Mouse (Mus musculus) liver, embryonic 14.5 days (tissue): ENCODE measurements around the gene Fam120a. TPM values are rescaled to one million over a fixed set of nuclear protein-coding genes. Genes with fewer than 3 reads are reported as not detected.

Experiments used
- ATAC-seq: fragments of 200-750 bp; cut with Nextera tagmentation; 2 replicates; pipeline ENCODE4 v1.8.0; 2017; ENCODE audit warnings: moderate number of reproducible peaks, mild to moderate bottlenecking, moderate library complexity; ENCODE audit not compliant: insufficient read depth
- DNase-seq, 3 experiments: peaks; one replicate each; pipeline ENCODE4 v3.0.0-alpha.2; 2012 to 2013; ENCODE audit warnings: low read depth in 3 of 3, low spot score in 3 of 3
- H3K27ac ChIP-seq: fragments of 300-500 bp; sonication (generic); 2 replicates; pipeline ENCODE4 v1.5.1; 2014; ENCODE audit warnings: moderate library complexity, mild to moderate bottlenecking, control low read depth, inconsistent platforms
- H3K27me3 ChIP-seq: fragments of 300-500 bp; sonication (generic); 2 replicates; pipeline ENCODE4 v1.6.1; 2014; ENCODE audit warnings: mild to moderate bottlenecking, low read length, moderate library complexity; ENCODE audit not compliant: control insufficient read depth, insufficient read depth
- H3K36me3 ChIP-seq: fragments of 300-500 bp; sonication (generic); replicated peaks from 2 replicates; pipeline ENCODE4 v1.6.1; 2014; ENCODE audit warnings: low read depth; ENCODE audit not compliant: control insufficient read depth, insufficient read depth
- H3K4me1 ChIP-seq, 2 experiments: fragments of 200-500 bp in 1 of 2; fragments of 300-500 bp in 1 of 2; sonication (generic) in 1 of 2; replicated peaks; 2 replicates each; pipeline ENCODE4 v1.6.1; 2012 to 2014; ENCODE audit warnings: antibody characterized with exemption in 1 of 2, inconsistent platforms in 1 of 2, low read length in 1 of 2; ENCODE audit not compliant: control insufficient read depth in 2 of 2, insufficient read depth in 2 of 2
- H3K4me2 ChIP-seq: fragments of 300-500 bp; sonication (generic); 2 replicates; pipeline ENCODE4 v1.6.1; 2014; ENCODE audit warnings: low read depth, mild to moderate bottlenecking, control low read depth, moderate library complexity
- H3K4me3 ChIP-seq, 2 experiments: fragments of 200-500 bp in 1 of 2; fragments of 300-500 bp in 1 of 2; sonication (generic) in 1 of 2; 2 replicates each; pipeline ENCODE4 v1.5.1; 2012 to 2014; ENCODE audit warnings: low read depth in 2 of 2, low read length in 2 of 2, mild to moderate bottlenecking in 2 of 2, control low read depth in 1 of 2, inconsistent platforms in 1 of 2, moderate library complexity in 1 of 2; ENCODE audit not compliant: insufficient read depth in 1 of 2
- H3K9ac ChIP-seq: fragments of 300-500 bp; sonication (generic); replicated peaks from 2 replicates; pipeline ENCODE4 v1.6.1; 2014; ENCODE audit warnings: mild to moderate bottlenecking, control low read depth, moderate library complexity
- H3K9me3 ChIP-seq: fragments of 300-500 bp; sonication (generic); 2 replicates; pipeline ENCODE4 v1.6.1; 2016; ENCODE audit warnings: low read length, mixed read lengths; ENCODE audit not compliant: control insufficient read depth
- CTCF ChIP-seq: IDR thresholded peaks from 2 replicates; pipeline ENCODE4 v1.5.1; 2016; ENCODE audit warnings: antibody characterized with exemption, low read depth, control low read depth
- EP300 ChIP-seq: IDR thresholded peaks from 2 replicates; pipeline ENCODE4 v1.6.1; 2016; ENCODE audit warnings: antibody characterized with exemption, low read depth
- WGBS: fragments of 180-500 bp; shearing (Covaris S2); extraction: QIAGEN DNeasy Blood & Tissue Kit; methylation state at CpG from one replicate; pipeline ENCODE4 v1.1.7; 2014; ENCODE audit not compliant: insufficient replicate concordance; 5-methylcytosine and 5-hydroxymethylcytosine counted together
- polyA plus RNA-seq, 2 experiments: library from polyadenylated mRNA; depleted of rRNA in 1 of 2; stranded (reverse) in 1 of 2; unstranded in 1 of 2; fragments of >200 nt; fragmentation: Nextera tagmentation in 1 of 2; extraction: Ambion mirVana in 1 of 2; gene quantifications; 2 replicates each; pipeline versions ENCODE4 v1.2.1 to v1.2.3; 2012 to 2014

Fam120a gene
- polyA plus RNA-seq, 2 experiments = 19.1 to 37.4 TPM

- ATAC-seq (no peak), DNase-seq (no peak)
- Histone ChIP-seq H3K4me1 (no peaks in the 10 kb centered on the region), H3K36me3 (no peaks in the 10 kb centered on the region), H3K4me3 (no peak overlapping the region), H3K9ac (no peak overlapping the region), H3K9me3 (no peaks in the 10 kb centered on the region), H3K27ac (no peak overlapping the region), H3K27me3 (no peaks in the 10 kb centered on the region), H3K4me2 (no peak overlapping the region)
- no peak for TF ChIP-seq EP300
These were observed 25.1 kb upstream of the Fam120a start for GRCm38 (mm10) chr13:48992914-48993313.

GRCm38 (mm10) chr13:48990138-48990537 lies 22.3 kb upstream of the Fam120a start:
- 72% methylated on average over 2 of the region's 2 CpGs for WGBS

GRCm38 (mm10) chr13:48982482-48983098 lies 14.8 kb upstream of the Fam120a start:
- ATAC-seq = no peak
- H3K4me2 ChIP-seq = no peak overlapping the region
- WGBS = 70% methylated on average over 6 of the region's 6 CpGs
- DNase-seq = no peak
- no peaks in the 10 kb centered on the region for H3K9me3 ChIP-seq
- H3K36me3 ChIP-seq = no peaks in the 10 kb centered on the region
- H3K27me3 ChIP-seq = no peaks in the 10 kb centered on the region
- peaks cover 0 to 4% of the 10 kb centered on the region in 2 experiments; a peak in 1 of 4 replicates for H3K4me1 ChIP-seq
- no peak overlapping the region for H3K4me3 ChIP-seq
- H3K9ac ChIP-seq = no peak overlapping the region
- H3K27ac ChIP-seq = no peak overlapping the region
- TF ChIP-seq EP300 = no peak
- TF ChIP-seq CTCF = no peak

More at GRCm38 (mm10) chr13:48990138-48990537, 22.3 kb upstream of the Fam120a start:
- Histone ChIP-seq H3K4me1 (no peaks in the 10 kb centered on the region), H3K9ac (no peak overlapping the region), H3K4me3 (no peak overlapping the region), H3K36me3 (no peaks in the 10 kb centered on the region), H3K27me3 (no peaks in the 10 kb centered on the region), H3K4me2 (no peak overlapping the region), H3K27ac (no peak overlapping the region), H3K9me3 (no peaks in the 10 kb centered on the region)
- ATAC-seq (no peak), DNase-seq (no peak)
- TF ChIP-seq CTCF = no peak
- no peak for TF ChIP-seq EP300

DNA sequence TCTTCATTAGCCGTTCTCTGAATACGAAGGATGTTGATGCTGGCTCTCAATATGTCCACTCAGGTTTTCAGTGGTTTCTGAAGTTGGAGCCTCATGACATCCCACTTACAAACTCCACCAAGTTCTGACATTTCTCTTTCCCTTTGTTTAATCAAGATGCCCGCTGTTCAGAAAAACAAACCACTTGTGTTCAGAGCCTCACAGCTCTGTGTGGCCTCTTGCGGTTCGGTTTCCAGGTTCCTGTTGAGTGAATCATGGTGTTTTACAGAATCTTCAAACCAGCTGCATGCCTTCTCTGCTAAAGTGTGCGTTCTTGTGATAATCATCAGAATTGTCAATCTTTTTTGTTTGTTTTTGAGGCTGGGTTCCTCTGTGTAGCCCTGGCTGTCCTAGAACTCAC lies 11.3 kb upstream of the Fam120a start:
- ATAC-seq (no peak), DNase-seq (no peak)
- H3K9me3 ChIP-seq = no peaks in the 10 kb centered on the region
- no peak overlapping the region for H3K27ac ChIP-seq
- no peak overlapping the region for H3K4me3 ChIP-seq
- peaks cover 0 to 4% of the 10 kb centered on the region in 2 experiments; a peak in 1 of 4 replicates for H3K4me1 ChIP-seq
- no peak for TF ChIP-seq EP300
- TF ChIP-seq CTCF = no peak
- H3K4me2 ChIP-seq = no peak overlapping the region
- no peaks in the 10 kb centered on the region for H3K36me3 ChIP-seq
- no peaks in the 10 kb centered on the region for H3K27me3 ChIP-seq
- no peak overlapping the region for H3K9ac ChIP-seq
- 66% methylated on average over 6 of the region's 6 CpGs for WGBS

DNA sequence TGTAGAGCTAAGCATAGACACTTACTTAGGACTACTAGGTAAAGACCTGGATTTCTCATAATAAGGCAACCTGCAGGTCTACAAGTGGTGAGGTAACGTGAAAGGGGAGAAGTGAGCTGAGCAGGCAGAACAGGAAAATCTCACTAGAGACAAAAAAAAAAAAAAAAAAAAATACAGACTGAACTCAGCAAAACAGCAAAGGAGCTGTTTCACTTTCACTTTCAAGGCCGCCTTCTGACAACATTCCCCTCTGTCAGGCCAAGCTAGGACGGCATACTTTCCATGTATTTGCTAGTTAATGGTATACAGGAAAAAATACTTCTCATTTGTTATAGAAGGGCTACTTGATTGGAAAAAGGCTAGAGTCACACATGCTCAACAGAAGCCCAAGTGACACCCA lies 10.0 kb upstream of the Fam120a start:
- DNase-seq (no peak), ATAC-seq (no peak)
- Histone ChIP-seq H3K4me3 (no peak overlapping the region), H3K36me3 (no peaks in the 10 kb centered on the region), H3K9ac (no peak overlapping the region), H3K27me3 (no peaks in the 10 kb centered on the region), H3K9me3 (no peaks in the 10 kb centered on the region), H3K27ac (no peak overlapping the region), H3K4me1 (peaks cover 0 to 4% of the 10 kb centered on the region in 2 experiments; a peak in 1 of 4 replicates), H3K4me2 (peak overlapping the region; percentile 44)
- 35% methylated on average over 3 of the region's 3 CpGs for WGBS
- TF ChIP-seq EP300 (no peak), CTCF (no peak)
